In genomic region chr17:10135111-10135510, GRCm38 (mm10) we compare ENCODE assay signal across 15 mouse cellular contexts.
DNase-seq lines count a peak whose midpoint lies in the region; ATAC-seq lines count a peak whose summit lies in the region.
"Had no signal": no experiment of that assay in that cellular context is flagged by ENCODE, and none has a peak within 500 bp of the region (broad histone marks: within the 10 kb centered on the region; RNA-seq: fewer than 3 reads in every experiment).

No protein-coding gene starts in this region.

- H3K4me3 ChIP-seq in heart, embryonic 11.5 days (ENCODE audit: low read depth, low read length), result no peak overlapping the region
- H3K4me3 ChIP-seq: embryonic facial prominence, embryonic 13.5 days; heart, embryonic 12.5 days; intestine, embryonic 15.5 days had no signal

- 59% methylated on average over 2 of the region's 2 CpGs for WGBS in heart, embryonic 11.5 days (ENCODE audit: insufficient replicate concordance)

- H3K9me3 ChIP-seq in heart, embryonic 11.5 days (replicated peaks; ENCODE audit: control insufficient read depth, low read length), result no peaks in the 10 kb centered on the region
- H3K9me3 ChIP-seq: embryonic facial prominence, embryonic 13.5 days; heart, embryonic 12.5 days; intestine, embryonic 15.5 days had no signal

- H3K4me1 ChIP-seq in heart, embryonic 11.5 days (ENCODE audit: control insufficient read depth, insufficient read depth, low read length), result peaks cover 4% of the 10 kb centered on the region
- H3K4me1 ChIP-seq: embryonic facial prominence, embryonic 13.5 days had no signal

- no peaks in the 10 kb centered on the region for H3K27me3 ChIP-seq in heart, embryonic 11.5 days (ENCODE audit: control insufficient read depth, insufficient read depth, low read length)
- H3K27me3 ChIP-seq: embryonic facial prominence, embryonic 13.5 days; heart, embryonic 12.5 days; intestine, embryonic 15.5 days had no signal

- intact Hi-C loops in heart, postnatal 10 days (cut with DNase I), result no loop called here

- H3K9ac ChIP-seq in heart, embryonic 11.5 days (ENCODE audit: low read depth, low read length), result no peak overlapping the region
- H3K9ac ChIP-seq: embryonic facial prominence, embryonic 13.5 days; forebrain, postnatal 0 days; heart, embryonic 12.5 days; intestine, embryonic 15.5 days; liver, embryonic 14.5 days had no signal

- H3K4me2 ChIP-seq in heart, embryonic 11.5 days, result no peak overlapping the region
- H3K4me2 ChIP-seq: embryonic facial prominence, embryonic 13.5 days; heart, embryonic 12.5 days; intestine, embryonic 15.5 days had no signal

- no peak overlapping the region for H3K27ac ChIP-seq in heart, embryonic 11.5 days (ENCODE audit: low read depth, low read length)
- H3K27ac ChIP-seq: embryonic facial prominence, embryonic 13.5 days; intestine, embryonic 15.5 days; liver, embryonic 14.5 days had no signal

- H3K36me3 ChIP-seq in heart, embryonic 11.5 days (ENCODE audit: control insufficient read depth, insufficient read depth, low read length), result no peaks in the 10 kb centered on the region
- H3K36me3 ChIP-seq: embryonic facial prominence, embryonic 13.5 days; heart, embryonic 12.5 days; intestine, embryonic 15.5 days had no signal

- peak; percentile 42 to 58 for DNase-seq in heart, postnatal 10 days
- peak; percentile 52 for DNase-seq in lung, postnatal 10 days
- no peak for DNase-seq in lung, adult 18-20 months
- DNase-seq in embryo, embryonic 11.5 days (ENCODE audit: low read depth, low spot score), result peak; percentile 20
- peak; percentile 30 for DNase-seq in retina, embryonic 14.5 days (ENCODE audit: low spot score)
- no peak for DNase-seq in cerebellum, adult 11-12 months
- DNase-seq in right cerebral cortex, adult 18-20 months, result no peak
- DNase-seq: forebrain, postnatal 0 days; midbrain, embryonic 14.5 days had no signal

- no peak for ATAC-seq in heart, embryonic 11.5 days (replicated peaks; ENCODE audit: insufficient number of reproducible peaks, low FRiP score, low TSS enrichment)
- ATAC-seq: activated CD4-positive, CD25-positive, alpha-beta regulatory T cell, adult 4 months; forebrain, postnatal 0 days; intestine, embryonic 15.5 days had no signal

Comparison
In these comparisons a context has a peak if more than half of its experiments do, and no peak if none do; other contexts are left out.
1. DNase-seq: peak in heart, postnatal 10 days (2 of 2), lung, postnatal 10 days (single experiment), embryo, embryonic 11.5 days (single experiment) and retina, embryonic 14.5 days (single experiment); none in lung, adult 18-20 months (0 of 2), cerebellum, adult 11-12 months (single experiment) and right cerebral cortex, adult 18-20 months (single experiment).